Mouse (Mus musculus) 3T3-L1 (cell line): ENCODE data around the gene Ptgir.

Experiments
- DNase-seq: peaks from one replicate; pipeline ENCODE4 v3.0.0-alpha.2; 2015; ENCODE audit warnings: low read depth, low spot score

Gene Ptgir

GRCm38 (mm10) chr7:16891641-16892351 is 14.5 kb upstream of the Ptgir start, which contains the start of gene Gng8:
Gng8 (plus strand) TSS chr7:16891786.
- DNase-seq: peak; percentile 93

GRCm38 (mm10) chr7:16892352-16892730 is 13.9 kb upstream of the Ptgir start:
- no peak for DNase-seq

GRCm38 (mm10) chr7:16893612-16894011 is 12.7 kb upstream of the Ptgir start:
- no peak for DNase-seq

GRCm38 (mm10) chr7:16894279-16894678 is 12.0 kb upstream of the Ptgir start:
- no peak for DNase-seq

GRCm38 (mm10) chr7:16895000-16895399 is 11.3 kb upstream of the Ptgir start:
- DNase-seq: peak; percentile 33

GRCm38 (mm10) chr7:16895511-16895910 is 10.8 kb upstream of the Ptgir start:
- DNase-seq: no peak

GRCm38 (mm10) chr7:16900526-16900925 is 5.8 kb upstream of the Ptgir start:
- no peak for DNase-seq

- DNase-seq: no peak
Measured at GRCm38 (mm10) chr7:16903439-16903955, 2.8 kb upstream of the Ptgir start.

GRCm38 (mm10) chr7:16904120-16904675 is 2.1 kb upstream of the Ptgir start:
- DNase-seq: no peak

- DNase-seq: no peak
Measured at GRCm38 (mm10) chr7:16905491-16906021, 734 bp upstream of the Ptgir start.

- no peak for DNase-seq
Measured at GRCm38 (mm10) chr7:16906889-16907559, 734 bp downstream of the Ptgir start.

- DNase-seq: no peak
Measured at GRCm38 (mm10) chr7:16907842-16908241, 1.6 kb downstream of the Ptgir start.

- no peak for DNase-seq
Measured at GRCm38 (mm10) chr7:16908367-16908766, 2.1 kb downstream of the Ptgir start.

GRCm38 (mm10) chr7:16908859-16909258 is 2.6 kb downstream of the Ptgir start:
- no peak for DNase-seq

GRCm38 (mm10) chr7:16909909-16910308 is 3.6 kb downstream of the Ptgir start:
- DNase-seq: peak; percentile 53

- DNase-seq: peak; percentile 47
Measured at GRCm38 (mm10) chr7:16911904-16912303, 5.6 kb downstream of the Ptgir start.

GRCm38 (mm10) chr7:16912360-16912759 is 6.1 kb downstream of the Ptgir start:
- peak; percentile 78 for DNase-seq

GRCm38 (mm10) chr7:16913806-16914452 is 7.6 kb downstream of the Ptgir start:
- DNase-seq: peak; percentile 79

GRCm38 (mm10) chr7:16914453-16915343 is 8.4 kb downstream of the Ptgir start:
- DNase-seq: no peak

- no peak for DNase-seq
Measured at GRCm38 (mm10) chr7:16915461-16916340, 9.4 kb downstream of the Ptgir start.
